Mouse (Mus musculus) spleen, embryonic (tissue): Measurements from ENCODE around the gene Celf2.

Source experiments
- CTCF ChIA-PET: fragments of 350-600 bp; sonication (Branson Sonifier 250); formaldehyde crosslinking; loops from one replicate; lab custom pipeline; 2022; lab: Charles Lee

Gene Celf2

GRCm38 (mm10) chr2:6523261-6523923, 986.0 kb downstream of the Celf2 start:
- CTCF ChIA-PET: no interaction called here

GRCm38 (mm10) chr2:6522411-6522810, 987.0 kb downstream of the Celf2 start:
- CTCF ChIA-PET: no interaction called here

GRCm38 (mm10) chr2:6513176-6513575, 996.2 kb downstream of the Celf2 start:
- CTCF ChIA-PET: no interaction called here

GRCm38 (mm10) chr2:6507071-6507470, 1002.3 kb downstream of the Celf2 start:
- CTCF ChIA-PET: no interaction called here

- CTCF ChIA-PET: no interaction called here
These were observed 1003.2 kb downstream of the Celf2 start for GRCm38 (mm10) chr2:6505979-6506811.

- CTCF ChIA-PET: no interaction called here
These were observed 1003.8 kb downstream of the Celf2 start for GRCm38 (mm10) chr2:6505531-6505930.

GRCm38 (mm10) chr2:6498101-6498500, 1011.3 kb downstream of the Celf2 start:
- CTCF ChIA-PET: no interaction called here

GRCm38 (mm10) chr2:6497636-6498035, 1011.7 kb downstream of the Celf2 start:
- CTCF ChIA-PET: no interaction called here

GRCm38 (mm10) chr2:6493886-6494285, 1015.5 kb downstream of the Celf2 start:
- CTCF ChIA-PET: interaction anchor here (0.6 kb wide), 1 partner anchor 616 kb away, joined by 4 read pairs; no protein-coding TSS in a partner anchor

GRCm38 (mm10) chr2:6490870-6491269, 1018.5 kb downstream of the Celf2 start:
- CTCF ChIA-PET: no interaction called here

GRCm38 (mm10) chr2:6490076-6490475, 1019.3 kb downstream of the Celf2 start:
- CTCF ChIA-PET: no interaction called here
